Mouse (Mus musculus) WW6 (cell line): ENCODE data around the gene Enox1.

ENCODE experiments used
- DNase-seq: peaks from one replicate; pipeline ENCODE4 v3.0.0-alpha.2; 2013; ENCODE audit warnings: low read depth, low spot score

Enox1 gene

DNA sequence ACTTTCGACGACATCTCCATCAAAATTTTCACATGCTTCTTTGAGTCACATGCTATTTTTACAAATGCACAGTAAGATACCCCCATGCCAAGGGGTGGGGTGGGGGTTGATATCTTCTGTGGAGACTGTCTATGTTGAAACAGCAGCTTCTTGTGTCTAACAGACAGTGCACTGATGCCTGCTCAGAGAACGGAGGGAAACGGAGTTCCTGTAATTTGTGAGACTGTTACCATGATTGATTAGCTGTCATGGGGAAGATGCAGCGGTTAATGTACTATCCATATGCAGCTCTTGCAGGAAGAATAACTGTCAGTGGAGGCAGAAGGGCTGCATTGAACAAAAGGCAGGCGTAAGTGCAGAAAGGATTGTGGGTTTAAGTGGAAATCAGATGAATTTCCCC, 117.2 kb downstream of the Enox1 start:
- DNase-seq: no peak

GRCm38 (mm10) chr14:77275607-77276006, 119.0 kb downstream of the Enox1 start:
- DNase-seq: no peak

DNA sequence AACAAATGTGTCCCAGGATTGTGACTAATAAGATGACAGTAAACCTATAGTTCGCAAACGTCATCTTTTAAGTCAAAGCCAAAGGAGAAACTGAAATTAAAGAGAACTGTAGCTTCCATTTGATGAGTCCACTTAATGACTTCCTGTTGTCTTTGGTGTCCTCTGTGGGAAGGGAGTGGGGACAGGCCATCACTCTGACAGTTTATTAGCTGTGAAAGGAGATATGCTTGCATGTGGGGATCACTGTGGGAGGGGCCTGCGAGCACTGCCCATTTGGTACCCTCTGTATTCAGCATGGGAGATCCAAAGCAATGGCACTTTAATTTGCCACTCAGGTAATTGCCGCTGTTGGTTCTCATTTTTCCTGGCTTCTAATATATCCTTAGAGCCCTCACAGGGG, 122.6 kb downstream of the Enox1 start:
- DNase-seq: no peak

GRCm38 (mm10) chr14:77280454-77280853, 123.9 kb downstream of the Enox1 start:
- no peak for DNase-seq

GRCm38 (mm10) chr14:77280893-77281292, 124.3 kb downstream of the Enox1 start:
- no peak for DNase-seq

GRCm38 (mm10) chr14:77283939-77284338, 127.4 kb downstream of the Enox1 start:
- DNase-seq: no peak

DNA sequence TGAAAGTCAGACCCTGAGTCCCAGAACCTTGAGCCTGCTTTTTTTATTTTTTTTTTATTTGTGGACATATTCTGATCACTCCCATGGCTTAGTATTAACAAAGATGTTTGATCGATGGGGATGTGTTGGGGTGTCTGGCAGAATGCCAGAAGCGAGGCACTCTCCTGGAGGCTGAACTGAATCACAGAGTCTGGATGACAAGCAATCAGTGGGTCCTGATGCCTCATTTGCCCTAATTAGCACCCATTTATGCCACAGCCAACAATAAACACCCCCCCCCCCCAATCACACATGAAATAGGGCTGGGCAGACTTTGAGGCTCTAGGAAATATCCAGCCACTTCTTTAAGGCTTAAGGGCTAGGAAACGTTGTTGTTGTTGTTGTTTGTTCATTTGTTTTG, 128.9 kb downstream of the Enox1 start:
- DNase-seq: no peak

GRCm38 (mm10) chr14:77291756-77292155, 135.2 kb downstream of the Enox1 start:
- no peak for DNase-seq

DNA sequence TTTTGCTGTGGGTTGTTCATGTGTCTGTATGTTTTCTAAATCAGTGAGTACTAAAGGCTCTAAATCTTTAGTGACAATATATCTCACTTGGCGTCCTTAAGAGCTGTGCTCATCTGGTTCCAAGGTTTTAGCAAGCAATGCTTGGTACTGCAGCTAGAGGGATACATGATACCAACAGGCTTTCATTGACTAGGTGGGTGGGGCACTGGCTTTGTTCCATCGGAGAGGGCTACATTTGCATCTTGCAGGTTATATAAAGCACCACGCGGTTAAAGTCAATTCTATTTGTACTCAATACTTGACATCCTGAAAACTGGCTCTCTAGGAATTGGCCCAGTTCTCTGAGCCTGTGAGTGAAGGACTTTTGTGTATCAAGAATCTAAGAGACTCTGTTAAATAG, 140.5 kb downstream of the Enox1 start:
- peak; percentile 16 for DNase-seq

DNA sequence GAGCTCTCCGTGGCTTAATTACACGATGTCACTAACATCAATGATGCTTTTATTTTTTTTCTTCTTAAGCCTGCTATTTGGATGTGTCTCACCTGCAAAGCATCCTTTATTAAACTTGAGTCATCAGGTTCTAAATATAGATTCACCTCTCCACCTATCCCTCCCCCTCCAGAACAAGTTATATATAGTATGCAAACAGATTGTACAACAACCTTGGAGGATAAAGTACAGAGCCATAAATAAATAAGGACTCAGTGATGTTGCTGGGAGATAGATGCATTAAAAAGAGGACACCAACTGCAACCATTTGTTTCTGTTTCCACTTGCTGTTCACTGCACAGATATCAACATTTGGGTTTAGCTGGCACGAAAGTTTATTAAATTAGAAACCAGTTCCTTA, 141.8 kb downstream of the Enox1 start:
- no peak for DNase-seq

- no peak for DNase-seq
These were observed 153.0 kb downstream of the Enox1 start for GRCm38 (mm10) chr14:77309571-77309970.

DNA sequence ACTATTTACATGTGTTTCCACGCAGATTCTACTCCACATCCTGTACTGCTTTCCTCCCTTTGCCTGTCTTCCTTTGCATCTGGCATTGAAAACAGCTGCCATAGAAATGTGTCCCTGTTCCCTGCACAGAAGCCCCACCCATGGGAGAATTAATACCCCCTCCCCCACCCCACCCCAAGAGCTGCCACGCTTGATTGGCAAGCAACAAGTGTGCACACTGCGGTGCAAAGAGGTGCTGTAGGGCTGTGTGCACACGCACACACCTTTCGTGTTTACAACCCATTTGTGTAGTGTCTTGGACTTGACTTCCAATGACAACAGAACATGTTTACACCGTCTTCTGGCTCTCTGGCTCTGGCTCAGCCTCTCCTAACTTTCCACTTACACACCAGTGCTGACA, 154.9 kb downstream of the Enox1 start:
- DNase-seq: no peak

DNA sequence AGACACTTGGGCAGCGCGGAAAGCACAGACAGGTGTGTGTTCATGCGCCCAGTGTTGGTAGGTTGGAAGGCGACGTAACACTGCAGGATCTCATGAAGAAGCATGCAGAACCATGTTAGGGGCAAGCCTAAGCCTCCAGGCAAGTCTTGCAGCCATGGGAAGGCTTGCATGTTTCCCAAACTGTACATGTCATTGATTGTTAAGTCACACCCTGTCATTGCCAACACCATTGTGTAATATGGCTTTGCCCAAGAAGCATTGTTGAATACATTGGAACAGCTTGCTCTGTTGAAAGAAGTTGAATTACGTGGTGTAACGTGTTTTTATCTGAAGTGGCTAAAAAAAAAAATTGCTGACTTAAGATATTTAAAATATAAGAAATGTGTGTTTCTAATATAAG, 162.8 kb downstream of the Enox1 start:
- DNase-seq: no peak

DNA sequence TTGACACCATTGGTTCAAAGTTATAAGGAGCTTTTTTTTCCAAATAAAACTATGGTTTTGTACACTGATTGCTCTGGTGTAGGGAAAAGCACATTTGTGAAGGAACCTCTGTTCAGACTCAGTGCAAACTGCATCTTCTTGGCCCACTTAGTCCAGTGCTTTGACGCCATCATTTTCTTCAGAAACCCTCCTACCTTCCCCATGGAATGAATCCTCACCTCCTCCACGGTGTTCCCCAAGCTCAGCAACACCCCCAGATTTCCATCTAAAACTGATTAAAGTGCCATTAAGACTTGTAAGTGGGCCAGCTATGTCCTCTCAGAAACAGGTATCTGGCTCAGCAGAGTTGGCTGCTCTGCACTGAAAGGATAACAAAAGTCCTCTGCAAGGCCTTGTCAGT, 167.8 kb downstream of the Enox1 start:
- DNase-seq: no peak

DNA sequence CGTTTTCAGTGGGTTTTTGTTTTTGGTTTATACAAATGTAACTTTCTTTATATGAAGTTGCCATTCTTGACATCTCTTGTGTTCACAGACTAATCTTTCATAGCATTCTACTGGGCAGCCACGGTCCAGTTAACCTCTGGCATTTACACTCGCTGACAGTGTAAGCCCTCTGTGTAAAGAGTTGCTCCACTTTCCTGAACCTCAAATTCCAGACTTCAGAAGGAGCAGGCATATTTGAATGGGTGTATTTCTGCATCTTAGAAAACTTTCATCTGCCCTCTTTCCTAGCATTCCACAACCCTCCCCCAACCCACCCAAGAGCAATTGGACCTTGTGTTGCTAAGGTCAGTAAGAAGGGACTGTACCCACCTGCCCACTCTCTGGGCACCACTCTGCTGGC, 171.1 kb downstream of the Enox1 start:
- DNase-seq: no peak

- no peak for DNase-seq
These were observed 173.2 kb downstream of the Enox1 start for GRCm38 (mm10) chr14:77329791-77330190.

- DNase-seq: no peak
These were observed 187.2 kb downstream of the Enox1 start for GRCm38 (mm10) chr14:77343662-77344340.

DNA sequence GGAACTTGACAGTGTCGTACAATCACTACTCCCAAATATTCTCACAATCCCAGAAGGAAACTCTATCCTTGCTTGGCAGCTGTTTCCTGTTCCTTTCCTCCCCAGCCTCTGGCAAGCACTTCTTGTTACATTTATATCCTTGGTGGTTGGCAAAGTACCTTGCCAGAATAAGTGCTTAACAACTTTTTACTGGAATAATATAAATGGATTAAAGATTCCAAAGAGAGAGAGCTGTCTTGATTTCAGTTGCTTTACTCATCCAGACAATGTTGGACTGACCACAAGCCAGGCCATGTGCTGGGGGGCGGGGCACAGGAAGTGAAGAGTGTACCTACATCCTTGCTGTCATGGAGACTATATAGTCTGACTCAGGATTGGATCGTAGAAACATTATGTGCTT, 189.7 kb downstream of the Enox1 start:
- DNase-seq: no peak

DNA sequence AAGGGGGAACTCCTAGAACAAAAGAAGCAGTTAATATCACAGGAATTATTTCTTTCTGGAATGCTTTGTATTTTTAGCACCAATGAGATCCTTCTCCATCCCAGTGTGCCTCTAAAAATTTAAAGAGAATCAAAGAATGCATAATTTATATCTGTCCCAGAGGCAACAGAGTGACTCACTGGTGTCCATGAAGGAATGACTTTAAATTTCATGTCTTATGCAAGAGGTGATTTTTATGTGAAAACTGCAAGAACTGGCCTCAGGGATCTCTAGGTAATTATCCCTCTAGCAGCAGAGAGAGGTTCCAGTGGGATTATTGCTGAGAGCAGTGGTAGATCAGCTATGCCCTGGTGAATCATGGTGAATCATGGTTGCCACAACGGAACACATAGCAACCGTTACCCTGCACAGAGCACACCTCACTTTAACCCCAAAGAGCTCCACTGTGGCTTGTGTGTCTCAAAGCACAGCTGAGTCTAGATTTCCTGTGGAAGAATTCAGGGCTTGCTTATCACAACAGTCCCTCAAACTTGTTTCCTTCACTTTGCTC, 195.3 kb downstream of the Enox1 start:
- no peak for DNase-seq

- DNase-seq: no peak
These were observed 206.1 kb downstream of the Enox1 start for GRCm38 (mm10) chr14:77362662-77363061.

DNA sequence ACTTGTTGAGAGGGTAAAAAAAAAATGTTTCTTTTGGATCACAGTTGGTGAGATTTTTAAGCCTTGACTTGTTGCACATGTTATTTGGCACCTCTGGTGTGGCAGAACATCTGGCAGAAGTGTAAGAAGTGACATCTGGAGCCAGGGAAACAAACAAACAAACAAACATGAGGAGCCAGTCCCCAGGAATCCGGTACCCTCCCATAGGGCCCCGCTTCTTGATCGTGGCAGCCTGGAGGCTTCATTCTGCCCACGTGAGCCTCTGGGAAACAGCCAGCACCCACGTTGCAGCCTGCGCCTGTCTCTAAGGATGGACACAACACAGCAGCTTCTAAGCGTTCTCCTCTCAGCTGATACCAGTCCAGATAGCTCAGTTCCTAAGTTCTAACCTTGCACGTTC, 211.8 kb downstream of the Enox1 start:
- DNase-seq: no peak

DNA sequence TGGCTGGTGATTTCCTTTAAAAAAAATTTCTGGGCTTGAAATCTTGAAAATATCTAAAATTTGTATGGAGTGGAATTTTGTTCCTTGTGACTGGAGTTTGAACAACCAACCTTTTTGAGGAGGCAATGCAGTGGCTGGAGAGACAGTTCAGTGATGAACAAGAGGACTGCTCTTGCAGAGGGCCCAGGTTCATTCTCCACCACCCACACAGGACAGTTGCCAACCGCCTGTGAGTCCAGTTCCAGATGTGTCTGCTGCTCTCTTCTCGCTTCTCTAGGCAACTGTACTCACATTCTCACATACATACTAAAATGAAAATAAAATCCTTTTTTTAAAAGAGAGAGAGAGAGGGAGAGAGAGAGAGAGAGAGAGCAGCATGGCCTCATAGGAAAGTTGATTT, 212.5 kb downstream of the Enox1 start:
- DNase-seq: no peak

DNA sequence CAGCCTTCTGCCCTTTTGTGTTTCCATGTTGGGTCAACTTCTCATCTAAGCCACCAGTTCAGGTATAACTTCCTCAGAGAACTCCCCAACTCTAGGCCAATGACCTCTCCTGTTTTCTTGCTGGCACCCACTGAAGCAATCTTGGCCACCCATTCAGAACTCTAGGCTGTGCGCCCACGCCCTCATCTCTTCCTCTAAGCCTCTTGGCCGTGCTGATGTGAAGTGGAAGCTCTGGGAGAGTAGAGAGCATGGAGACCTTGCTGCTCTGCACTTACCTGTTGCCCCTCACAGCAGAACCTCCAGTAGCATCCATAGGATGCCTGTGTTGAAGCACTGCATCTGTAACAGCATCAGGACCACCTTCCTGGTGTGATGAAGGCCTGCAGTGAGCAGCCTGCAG, 214.0 kb downstream of the Enox1 start:
- DNase-seq: no peak

- DNase-seq: no peak
These were observed 215.4 kb downstream of the Enox1 start for GRCm38 (mm10) chr14:77371977-77372376.
